Mouse (Mus musculus) erythroblast, embryonic 14.5 days (primary cell): ENCODE results near the gene Capn15.

Source experiments
- GATA1 ChIP-seq: IDR thresholded peaks from 2 replicates; pipeline ENCODE4 v1.6.1; 2012; ENCODE audit warnings: low read length, inconsistent platforms, mixed read lengths
- TAL1 ChIP-seq: IDR thresholded peaks from 3 replicates; pipeline ENCODE4 v1.6.1; 2012; ENCODE audit warnings: low read length, inconsistent platforms, mixed read lengths

- TF ChIP-seq GATA1 (no peak), TAL1 (no peak)
Measured at GRCm38 (mm10) chr17:26028261-26028660, 42.7 kb upstream of the Capn15 start.
